Mouse (Mus musculus) heart, embryonic 12.5 days (tissue): ENCODE results near the gene Adnp. TPM values are rescaled to one million over a fixed set of nuclear protein-coding genes. Genes with fewer than 3 reads are reported as not detected.
A peak's percentile ranks its signal among the peaks of the same experiment; 100 is the strongest.

Experiments
- ATAC-seq: fragments of 200-750 bp; cut with Nextera tagmentation; 2 replicates; pipeline ENCODE4 v1.8.0; 2017; ENCODE audit warnings: moderate TSS enrichment, moderate library complexity; ENCODE audit not compliant: insufficient number of reproducible peaks, low FRiP score
- H3K27ac ChIP-seq: fragments of 300-500 bp; sonication (generic); 2 replicates; pipeline ENCODE4 v1.5.1; 2016; ENCODE audit warnings: mild to moderate bottlenecking, moderate library complexity; ENCODE audit not compliant: poor library complexity, severe bottlenecking
- H3K27me3 ChIP-seq: fragments of 300-500 bp; sonication (generic); replicated peaks from 2 replicates; pipeline ENCODE4 v1.6.1; 2016; ENCODE audit warnings: mild to moderate bottlenecking, moderate library complexity
- H3K36me3 ChIP-seq: fragments of 300-500 bp; sonication (generic); 2 replicates; pipeline ENCODE4 v1.6.1; 2016; ENCODE audit warnings: mild to moderate bottlenecking, moderate library complexity
- H3K4me1 ChIP-seq: fragments of 300-500 bp; sonication (generic); replicated peaks from 2 replicates; pipeline ENCODE4 v1.6.1; 2016; ENCODE audit warnings: mild to moderate bottlenecking
- H3K4me2 ChIP-seq: fragments of 300-500 bp; sonication (generic); 2 replicates; pipeline ENCODE4 v1.6.1; 2016; ENCODE audit warnings: mild to moderate bottlenecking, moderate library complexity
- H3K4me3 ChIP-seq: fragments of 300-500 bp; sonication (generic); 2 replicates; pipeline ENCODE4 v1.5.1; 2016; ENCODE audit warnings: mild to moderate bottlenecking
- H3K9ac ChIP-seq: fragments of 300-500 bp; sonication (generic); 2 replicates; pipeline ENCODE4 v1.6.1; 2016; ENCODE audit warnings: mild to moderate bottlenecking, moderate library complexity
- H3K9me3 ChIP-seq: fragments of 300-500 bp; sonication (generic); replicated peaks from 2 replicates; pipeline ENCODE4 v1.6.1; 2016; ENCODE audit warnings: mild to moderate bottlenecking, moderate library complexity
- WGBS: fragments of 180-500 bp; shearing (Covaris S2); methylation state at CpG from one replicate; pipeline ENCODE4 v1.1.7; 2016; 5-methylcytosine and 5-hydroxymethylcytosine counted together
- polyA plus RNA-seq: library from polyadenylated mRNA; unstranded; fragments of >200 nt; fragmentation: Nextera tagmentation; extraction: Ambion mirVana; gene quantifications from 2 replicates; pipeline ENCODE4 v1.2.1, GENCODE M21; 2016

The Adnp gene
- polyA plus RNA-seq, result 9.1 and 11.2 TPM in 2 replicates

DNA sequence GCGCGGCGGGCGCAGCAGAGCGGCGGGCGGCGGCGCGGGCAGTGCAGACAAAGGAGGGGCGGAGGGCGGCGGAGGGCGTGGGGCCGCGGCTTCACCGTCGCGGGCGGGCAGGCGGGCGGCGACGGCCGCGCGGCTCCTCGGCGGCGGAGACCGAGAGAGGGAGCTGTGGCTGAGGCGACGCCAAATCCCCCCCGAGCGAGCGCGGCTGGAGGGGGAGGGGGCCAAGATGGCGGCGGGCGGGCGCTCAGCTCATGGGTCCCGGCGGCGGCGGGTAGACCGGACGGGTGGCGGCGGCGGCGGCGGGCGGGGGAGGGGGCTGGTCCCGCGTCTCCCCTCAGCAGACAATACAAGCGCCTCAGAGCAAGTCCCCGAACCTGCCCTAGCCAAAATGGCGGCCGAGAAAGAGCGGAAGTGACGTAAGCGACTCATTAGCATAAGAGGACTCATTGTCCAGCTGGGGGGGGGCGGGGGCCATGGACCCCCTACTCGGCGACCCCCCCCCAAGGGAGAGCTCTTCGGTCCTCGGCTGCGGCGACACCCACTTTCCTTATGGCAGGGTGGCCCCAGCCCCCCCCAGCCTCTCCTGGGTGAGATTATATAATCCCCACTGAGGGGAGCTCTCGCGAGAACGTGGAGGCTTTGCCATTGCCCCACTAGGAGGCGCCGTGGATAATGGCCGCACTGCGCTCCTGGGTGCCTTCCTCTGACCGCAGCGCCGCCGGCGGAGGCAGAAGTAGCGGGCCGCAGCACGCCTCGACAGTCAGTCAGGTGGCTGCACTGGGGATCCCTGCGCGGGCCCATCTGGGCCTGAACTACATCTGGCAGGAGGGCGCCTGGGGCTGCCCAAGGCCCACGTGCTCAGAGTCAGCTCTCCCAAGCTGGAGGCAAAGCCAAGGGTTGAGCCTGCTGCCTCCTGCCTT is at the start of gene Adnp:
TSS of gene Adnp (minus strand) at position 388 of the 920 bp plus-strand sequence.
- H3K9ac ChIP-seq, result peak within 1 kb of the TSS; percentile 100
- no peaks in the 10 kb centered on the region for H3K27me3 ChIP-seq
- H3K27ac ChIP-seq, result peak within 1 kb of the TSS; percentile 100
- 0 out of 2 replicates have a peak, but pooled peaks cover 3% of the 10 kb centered on the region for H3K9me3 ChIP-seq
- peak within 1 kb of the TSS; percentile 83 for H3K4me2 ChIP-seq
- 4% methylated on average over 55 of the region's 89 CpGs for WGBS
- ATAC-seq, result peak; percentile 91
- peak within 1 kb of the TSS; percentile 99 for H3K4me3 ChIP-seq
- H3K4me1 ChIP-seq, result peaks cover 25% of the 10 kb centered on the region
- peaks cover 54% of the 10 kb centered on the region for H3K36me3 ChIP-seq

DNA sequence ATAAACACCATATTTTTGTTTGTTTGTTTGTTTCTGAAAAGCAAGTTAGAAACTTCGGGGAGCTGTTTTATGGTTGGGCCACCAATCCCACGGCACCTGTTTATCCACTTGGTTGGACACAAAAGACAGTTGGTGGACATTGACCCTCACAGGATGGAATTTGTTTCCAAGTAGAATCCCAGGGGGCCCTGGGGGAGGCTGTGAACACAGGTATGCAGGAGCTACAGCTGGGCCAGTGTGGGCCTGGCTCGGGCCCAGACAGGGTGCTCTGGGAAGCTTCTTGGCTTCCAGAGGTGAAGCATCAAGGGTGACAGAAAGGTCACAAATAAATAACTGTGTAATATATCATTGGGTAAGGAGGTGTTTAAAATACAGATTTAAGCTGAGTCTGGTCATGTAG is 49.6 kb upstream of the Adnp start:
- 74% methylated on average over 3 of the region's 3 CpGs for WGBS
- H3K36me3 ChIP-seq, result no peaks in the 10 kb centered on the region
- H3K4me2 ChIP-seq, result no peak overlapping the region
- H3K4me1 ChIP-seq, result no peaks in the 10 kb centered on the region; the same call in 1 of the 2 replicates
- no peaks in the 10 kb centered on the region for H3K9me3 ChIP-seq
- ATAC-seq, result no peak
- no peak overlapping the region for H3K27ac ChIP-seq
- no peak overlapping the region for H3K9ac ChIP-seq
- peaks cover 93% of the 10 kb centered on the region for H3K27me3 ChIP-seq
- H3K4me3 ChIP-seq, result no peak overlapping the region

DNA sequence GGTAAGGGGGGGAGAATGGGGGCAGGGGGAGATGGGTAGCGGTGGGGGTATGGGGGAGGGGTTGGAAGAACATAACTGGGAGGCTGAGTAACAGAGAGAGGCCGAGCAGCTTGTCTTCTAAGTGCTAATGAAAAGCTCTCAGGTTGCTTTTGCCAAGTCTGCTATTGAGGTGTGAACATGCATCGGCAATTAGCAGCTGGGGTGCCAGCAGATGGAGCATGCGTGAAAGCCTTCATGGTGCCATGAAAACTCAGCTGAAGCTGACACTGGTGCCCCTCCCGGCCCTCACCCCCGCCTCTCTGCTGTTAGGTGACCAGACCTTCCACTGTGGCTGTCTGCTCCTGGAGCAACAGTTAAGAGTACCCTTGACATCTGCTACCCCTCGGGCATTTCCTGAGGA is 46.9 kb upstream of the Adnp start:
- Histone ChIP-seq H3K27me3 (peaks cover 78% of the 10 kb centered on the region), H3K36me3 (no peaks in the 10 kb centered on the region), H3K27ac (no peak overlapping the region), H3K4me1 (no peaks in the 10 kb centered on the region; the same call in 1 of the 2 replicates), H3K4me2 (no peak overlapping the region), H3K4me3 (no peak overlapping the region), H3K9me3 (no peaks in the 10 kb centered on the region), H3K9ac (no peak overlapping the region)
- no peak for ATAC-seq
- 16% methylated on average over 7 of the region's 7 CpGs for WGBS

DNA sequence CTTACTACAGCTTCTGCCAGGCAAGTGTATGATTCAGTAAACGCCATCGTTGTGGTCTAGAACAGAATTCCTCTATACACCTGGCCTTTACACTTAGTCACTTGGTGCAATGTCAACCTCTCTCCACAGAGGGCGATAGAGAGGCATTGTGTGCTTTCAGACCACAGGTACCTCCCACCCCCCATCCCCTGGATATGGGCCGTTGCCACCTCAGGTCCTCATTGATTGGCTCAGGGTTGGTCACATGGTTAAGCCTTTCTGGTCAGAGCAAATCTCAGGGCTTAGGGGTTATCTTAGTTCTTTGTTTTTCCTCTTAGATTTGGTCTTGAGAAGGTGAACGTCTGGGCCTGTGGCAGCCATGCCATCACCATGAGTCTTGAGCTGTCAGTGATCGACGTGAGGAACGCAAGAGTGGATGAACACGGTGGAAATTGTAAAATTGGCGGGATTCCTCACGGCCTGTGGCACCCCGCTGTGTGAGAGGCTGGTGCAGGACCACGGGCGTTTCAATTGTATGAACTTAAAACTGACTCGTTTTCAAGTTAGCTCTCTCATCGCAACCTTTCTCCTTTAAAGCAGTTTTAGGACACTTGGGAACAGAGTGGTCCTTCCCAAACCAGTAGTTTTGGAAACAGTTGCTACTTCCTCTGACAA is 45.9 kb upstream of the Adnp start:
- Histone ChIP-seq H3K9me3 (no peaks in the 10 kb centered on the region), H3K27me3 (peaks cover 75% of the 10 kb centered on the region), H3K36me3 (no peaks in the 10 kb centered on the region), H3K4me1 (no peaks in the 10 kb centered on the region; the same call in 1 of the 2 replicates), H3K27ac (no peak overlapping the region), H3K9ac (no peak overlapping the region), H3K4me2 (no peak overlapping the region), H3K4me3 (no peak overlapping the region)
- ATAC-seq, result no peak
- 8% methylated on average over 16 of the region's 16 CpGs for whole genome bisulfite sequencing

DNA sequence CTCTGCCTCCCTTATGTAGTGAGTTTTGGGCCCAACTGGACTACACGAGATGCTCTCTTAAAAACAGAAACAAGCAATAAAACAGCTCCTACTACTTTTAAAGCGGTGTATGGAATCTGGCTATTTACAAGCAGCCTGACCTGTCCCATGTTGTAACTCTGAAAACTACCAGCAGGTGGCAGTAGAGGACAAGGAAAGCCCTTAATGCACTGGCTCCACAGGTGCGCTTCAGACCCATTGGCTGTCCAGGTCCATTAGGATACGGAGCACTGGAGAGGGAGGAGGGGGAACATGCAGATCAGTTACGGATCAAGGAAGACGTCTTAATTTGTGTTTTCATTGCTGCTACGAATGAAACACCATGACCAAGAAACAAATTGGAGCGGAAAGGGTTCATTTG is 43.4 kb upstream of the Adnp start:
- Histone ChIP-seq H3K9me3 (no peaks in the 10 kb centered on the region), H3K36me3 (no peaks in the 10 kb centered on the region), H3K4me1 (no peaks in the 10 kb centered on the region; the same call in 1 of the 2 replicates), H3K9ac (no peak overlapping the region), H3K4me2 (no peak overlapping the region), H3K27me3 (peaks cover 79% of the 10 kb centered on the region), H3K27ac (no peak overlapping the region), H3K4me3 (no peak overlapping the region)
- ATAC-seq, result no peak
- WGBS, result 16% methylated on average over 8 of the region's 8 CpGs

DNA sequence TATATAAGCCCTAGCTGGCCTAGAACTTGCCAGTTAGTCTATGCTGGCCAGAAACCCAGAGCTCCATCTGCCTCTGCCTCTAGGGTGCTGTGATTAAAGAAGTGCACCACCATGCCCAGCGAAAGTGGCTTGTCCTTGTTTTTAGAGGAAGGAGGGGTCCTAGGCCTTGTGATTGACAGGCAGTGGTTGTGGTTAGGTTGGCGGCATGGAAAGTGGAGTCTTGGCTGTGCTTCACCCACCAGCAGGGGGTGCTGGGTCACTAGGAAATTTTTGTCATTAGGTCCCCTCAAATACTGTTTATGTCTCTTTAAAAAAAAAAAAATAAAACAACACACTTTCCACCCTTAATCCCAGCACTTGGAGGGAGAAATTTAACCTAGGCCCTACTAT is 41.9 kb upstream of the Adnp start:
- Histone ChIP-seq H3K4me2 (no peak overlapping the region), H3K4me3 (no peak overlapping the region), H3K36me3 (no peaks in the 10 kb centered on the region), H3K9ac (no peak overlapping the region), H3K9me3 (no peaks in the 10 kb centered on the region), H3K27ac (no peak overlapping the region), H3K4me1 (no peaks in the 10 kb centered on the region; the same call in 1 of the 2 replicates), H3K27me3 (peaks cover 78% of the 10 kb centered on the region)
- ATAC-seq, result no peak
- WGBS, result 21% methylated on average over 2 of the region's 2 CpGs

DNA sequence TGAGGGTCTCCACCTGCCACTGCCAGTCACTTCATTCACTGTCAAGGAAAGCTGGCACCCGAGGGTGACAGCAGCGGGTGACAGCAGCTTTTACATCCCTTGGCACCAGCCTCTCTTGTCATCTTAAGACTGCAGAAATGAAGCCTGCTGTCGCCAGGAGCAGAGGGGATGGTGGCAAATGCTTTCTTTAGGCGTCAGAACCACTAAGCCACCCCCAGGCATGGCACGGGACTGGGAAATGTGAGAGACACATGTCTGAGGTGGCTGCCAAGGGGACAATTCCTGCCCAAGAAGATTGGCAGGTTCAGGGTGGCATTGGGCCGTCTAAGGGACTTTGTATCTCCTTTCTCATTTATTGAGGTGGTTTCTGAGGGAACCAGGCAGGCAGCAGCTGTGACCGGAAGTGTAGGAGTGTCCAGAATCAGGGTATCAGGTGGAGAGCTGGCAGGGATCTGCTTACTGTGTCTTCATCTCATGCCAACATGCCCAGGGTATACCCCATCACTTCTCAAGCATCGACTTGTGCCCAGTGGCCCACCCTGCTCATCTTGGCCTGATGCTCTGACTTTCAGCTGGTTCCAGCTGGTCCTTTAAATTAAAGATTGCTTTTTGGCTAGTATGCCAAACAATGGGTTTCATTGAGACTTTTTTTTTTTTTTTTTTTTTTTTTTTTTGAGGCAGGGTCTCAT is 41.4 kb upstream of the Adnp start:
- Histone ChIP-seq H3K9ac (no peak overlapping the region), H3K4me1 (no peaks in the 10 kb centered on the region), H3K9me3 (no peaks in the 10 kb centered on the region), H3K36me3 (no peaks in the 10 kb centered on the region), H3K4me2 (no peak overlapping the region), H3K4me3 (no peak overlapping the region), H3K27ac (no peak overlapping the region), H3K27me3 (peaks cover 75% of the 10 kb centered on the region)
- WGBS, result 65% methylated on average over 8 of the region's 8 CpGs
- no peak for ATAC-seq

DNA sequence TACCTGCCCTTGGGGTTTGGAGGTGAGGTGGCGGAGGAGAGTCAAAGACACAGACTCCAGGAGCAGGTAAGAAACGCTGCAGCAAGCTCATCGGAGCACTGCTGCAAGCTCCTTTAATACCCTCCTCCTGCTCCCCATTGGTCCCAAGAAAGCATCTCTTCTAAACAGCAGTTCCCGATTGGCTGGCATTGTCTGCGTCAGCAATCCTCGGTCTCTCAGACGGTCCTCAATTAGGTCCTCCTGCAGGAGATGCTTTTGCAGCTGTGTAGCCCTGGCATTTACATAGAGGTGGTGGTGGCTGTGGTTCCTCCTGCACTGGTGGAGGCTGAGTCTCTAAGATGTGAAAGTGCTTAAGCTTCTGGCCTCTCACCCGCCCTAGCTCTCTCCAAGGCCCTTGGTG is 38.7 kb upstream of the Adnp start:
- WGBS, result 27% methylated on average over 8 of the region's 8 CpGs
- Histone ChIP-seq H3K4me2 (no peak overlapping the region), H3K9ac (no peak overlapping the region), H3K27ac (no peak overlapping the region), H3K4me3 (no peak overlapping the region), H3K36me3 (no peaks in the 10 kb centered on the region), H3K4me1 (peaks cover 6% of the 10 kb centered on the region; the same call in 1 of the 2 replicates), H3K27me3 (peaks cover 54% of the 10 kb centered on the region), H3K9me3 (no peaks in the 10 kb centered on the region)
- ATAC-seq, result no peak

DNA sequence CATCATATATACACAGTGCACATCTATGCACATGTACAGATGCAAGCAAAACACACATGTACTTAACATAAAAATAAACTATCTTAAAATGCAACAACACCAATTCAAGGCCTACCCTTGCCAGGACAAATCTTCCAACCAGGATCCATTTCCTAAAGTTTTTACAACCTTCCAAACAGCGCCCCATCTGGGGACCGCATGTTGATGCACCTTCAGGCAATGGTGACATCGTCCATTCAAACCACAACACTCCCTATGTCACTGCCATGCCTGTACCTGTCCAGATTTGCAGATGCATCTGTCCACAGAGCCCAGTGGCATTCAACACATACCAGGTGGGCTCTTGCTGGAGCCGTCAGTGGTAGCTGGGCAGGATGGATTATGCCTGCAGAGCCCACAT is 36.4 kb upstream of the Adnp start:
- Histone ChIP-seq H3K27ac (no peak overlapping the region), H3K36me3 (no peaks in the 10 kb centered on the region), H3K9ac (no peak overlapping the region), H3K4me1 (peaks cover 6% of the 10 kb centered on the region; the same call in 1 of the 2 replicates), H3K9me3 (peaks cover 16% of the 10 kb centered on the region), H3K27me3 (peaks cover 52% of the 10 kb centered on the region), H3K4me3 (no peak overlapping the region), H3K4me2 (no peak overlapping the region)
- 69% methylated on average over 4 of the region's 4 CpGs for WGBS
- peak; percentile 11; the same call in 1 of the 2 replicates for ATAC-seq

DNA sequence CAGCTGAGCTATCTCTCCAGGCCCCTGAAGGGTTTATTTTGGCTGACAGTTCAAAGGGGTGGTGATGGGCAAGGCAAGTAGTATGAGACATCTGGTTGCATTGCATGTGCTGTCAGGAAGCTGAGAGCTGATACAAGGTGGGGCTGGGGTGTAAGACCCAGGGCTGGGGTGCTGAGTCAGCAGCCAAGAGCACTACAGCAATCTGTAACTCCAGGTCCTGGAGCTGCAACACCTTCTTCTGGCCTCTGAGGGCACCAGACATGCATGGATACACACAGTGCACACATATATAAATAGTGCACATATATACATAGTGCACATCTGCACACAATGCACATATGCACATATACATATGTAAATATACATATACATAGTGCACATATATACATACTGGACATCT is 35.9 kb upstream of the Adnp start:
- Histone ChIP-seq H3K27me3 (peaks cover 48% of the 10 kb centered on the region), H3K27ac (no peak overlapping the region), H3K4me2 (no peak overlapping the region), H3K4me3 (no peak overlapping the region), H3K9ac (no peak overlapping the region), H3K36me3 (no peaks in the 10 kb centered on the region), H3K9me3 (peaks cover 18% of the 10 kb centered on the region), H3K4me1 (peaks cover 6% of the 10 kb centered on the region; the same call in 1 of the 2 replicates)
- ATAC-seq, result peak; percentile 51

DNA sequence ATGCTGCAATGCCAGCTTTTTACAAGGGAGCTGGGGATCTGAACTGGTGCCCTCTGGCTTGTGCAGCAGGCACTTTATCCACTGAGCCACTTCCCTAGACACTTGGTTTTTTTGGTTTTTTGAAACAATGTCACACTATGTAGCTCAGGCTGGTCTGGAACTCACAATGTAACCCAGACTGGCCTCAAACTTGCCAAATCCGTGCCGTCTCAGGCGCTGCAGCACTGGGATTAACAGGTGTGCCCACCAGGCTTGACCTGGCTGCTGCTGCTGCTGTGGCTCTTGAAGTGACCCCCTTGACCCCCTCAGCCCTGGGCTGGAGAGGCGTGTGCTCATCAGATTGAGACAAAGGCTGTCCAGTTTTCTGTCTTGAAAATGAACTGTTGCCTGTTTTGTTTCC is 31.4 kb upstream of the Adnp start:
- H3K4me1 ChIP-seq, result peaks cover 6% of the 10 kb centered on the region; the same call in 1 of the 2 replicates
- H3K27me3 ChIP-seq, result peaks cover 7% of the 10 kb centered on the region; the same call in 1 of the 2 replicates
- WGBS, result 75% methylated on average over 4 of the region's 4 CpGs
- H3K27ac ChIP-seq, result no peak overlapping the region
- H3K4me2 ChIP-seq, result no peak overlapping the region
- H3K4me3 ChIP-seq, result no peak overlapping the region
- ATAC-seq, result no peak
- H3K9me3 ChIP-seq, result peaks cover 24% of the 10 kb centered on the region
- peaks cover 13% of the 10 kb centered on the region for H3K36me3 ChIP-seq
- no peak overlapping the region for H3K9ac ChIP-seq
